Mouse (Mus musculus) frontal cortex, postnatal 36 days (tissue): ENCODE measurements around the gene Sipa1l1.
"Not testable (repeated sequence)": the region's sequence is repeated elsewhere in the genome, so short reads cannot be mapped to it uniquely, and the experiment has no call there.

Experiments
- DNase-seq, 2 experiments: peaks; one replicate each; pipeline ENCODE4 v3.0.0; 2022; ENCODE audit warnings: low spot score in 2 of 2

Sipa1l1 gene

DNA sequence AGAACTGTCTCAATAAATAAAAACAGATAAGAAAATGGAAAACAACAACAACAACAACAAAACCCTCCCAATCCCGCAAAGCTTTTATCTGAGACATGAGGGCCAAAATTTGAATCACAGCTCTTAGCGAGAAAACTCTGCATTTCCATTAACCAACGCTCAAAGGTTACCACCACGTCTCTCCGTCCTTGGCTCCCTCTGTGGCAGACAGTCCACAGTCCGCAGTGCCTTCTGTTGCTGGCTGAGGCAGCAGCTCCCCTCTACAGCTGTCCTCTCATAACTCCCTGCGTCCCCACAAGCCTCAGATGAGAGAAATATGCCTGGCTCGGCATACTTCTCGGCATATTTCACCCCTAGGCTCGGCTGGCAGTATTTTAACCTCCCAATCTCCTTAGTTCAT lies 306.9 kb downstream of the Sipa1l1 start:
- DNase-seq: no peak

DNA sequence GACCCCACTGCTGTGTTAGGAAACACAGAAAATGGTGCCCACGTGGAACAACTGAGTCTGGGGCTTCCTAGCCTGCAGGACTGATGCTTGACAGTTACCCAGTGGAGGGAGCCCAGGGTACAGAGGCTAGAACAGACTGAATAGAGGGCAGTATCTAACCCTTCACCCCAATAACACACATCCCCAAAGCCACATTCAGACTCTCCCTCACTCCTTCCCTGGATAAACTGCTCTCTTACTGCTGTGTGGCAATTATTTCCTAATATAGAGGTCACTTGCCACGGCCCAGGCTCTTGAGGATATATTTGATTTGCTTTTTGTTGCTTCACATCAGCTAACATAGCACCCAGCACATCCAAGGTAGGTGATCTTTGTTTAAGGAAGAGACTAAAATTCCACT lies 307.5 kb downstream of the Sipa1l1 start:
- no peak for DNase-seq

DNA sequence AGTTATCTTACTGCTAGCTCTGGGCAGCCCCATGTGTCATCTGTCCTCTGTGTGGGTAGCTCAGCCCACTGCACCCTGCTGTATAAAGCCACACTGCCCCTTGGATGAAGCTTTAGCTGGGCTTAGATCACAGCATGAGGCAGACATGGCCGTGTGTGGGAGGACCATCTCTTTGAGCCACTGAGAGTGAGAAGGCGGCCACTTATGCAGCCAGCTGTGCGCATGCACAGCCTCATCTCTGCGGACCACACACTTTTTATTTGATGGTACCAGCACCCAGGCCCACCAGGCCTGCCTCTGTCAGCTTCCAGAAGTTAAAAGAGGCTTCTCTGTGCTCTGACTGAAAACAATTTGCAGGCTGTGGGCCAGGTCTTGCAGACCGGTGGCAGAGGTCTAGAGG lies 308.7 kb downstream of the Sipa1l1 start:
- peak in 1 of 2 experiments; percentile 29 for DNase-seq

DNA sequence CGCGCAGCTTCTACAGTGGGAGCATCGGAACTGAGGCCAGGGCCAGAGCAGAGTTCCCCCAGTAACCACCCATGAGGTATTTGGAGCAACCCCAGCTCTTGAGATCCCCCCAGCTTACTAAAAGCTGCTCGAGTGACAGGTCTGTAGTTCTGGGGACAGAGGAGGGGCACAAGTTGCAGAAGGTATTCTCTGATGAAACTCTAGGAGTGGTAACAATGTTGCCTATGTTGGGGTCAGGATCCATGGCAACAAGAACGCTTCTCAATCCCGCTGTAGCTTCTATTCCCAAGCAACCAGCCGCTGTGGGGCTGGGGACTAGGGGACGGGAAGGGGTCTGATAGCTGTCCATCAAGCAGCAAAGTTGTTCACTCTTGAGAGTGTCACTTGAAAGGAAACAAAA lies 309.1 kb downstream of the Sipa1l1 start:
- no peak for DNase-seq

DNA sequence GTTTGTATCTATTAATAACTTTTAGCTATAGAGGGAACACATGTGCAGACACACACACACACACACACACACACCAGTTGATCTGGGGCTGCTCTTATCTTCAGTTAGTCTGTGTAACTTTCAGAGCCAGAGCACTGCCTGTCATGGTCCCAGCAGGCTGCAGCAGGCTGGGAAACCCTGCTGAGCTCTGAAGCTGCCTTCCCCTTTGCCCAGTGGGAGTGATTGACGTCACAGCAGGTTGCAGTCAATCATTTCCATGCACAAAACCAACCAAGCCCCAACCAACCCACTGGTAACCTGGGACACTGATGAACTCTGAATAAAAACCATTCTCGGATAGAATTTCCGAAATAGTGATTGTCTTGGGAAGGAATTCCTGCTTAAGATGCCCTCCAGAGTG lies 310.3 kb downstream of the Sipa1l1 start:
- no peak for DNase-seq

DNA sequence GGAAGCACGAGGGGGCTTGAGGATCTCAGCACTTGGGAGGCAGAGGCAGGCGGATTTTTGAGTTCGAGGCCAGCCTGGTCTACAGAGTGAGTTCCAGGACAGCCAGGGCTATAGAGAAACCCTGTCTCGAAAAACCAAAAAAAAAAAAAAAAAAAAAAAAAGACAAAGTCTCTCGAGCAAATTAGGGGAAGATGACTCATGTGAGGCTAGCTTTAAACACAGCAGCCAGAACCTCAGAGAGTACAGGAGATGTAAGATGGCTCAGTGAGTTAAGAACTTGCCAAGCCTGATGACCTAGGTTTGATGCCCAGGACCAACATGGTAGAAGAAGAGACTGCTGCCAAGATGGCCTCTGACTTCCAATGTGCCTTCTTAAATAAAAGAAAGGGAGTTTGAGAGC lies 311.3 kb downstream of the Sipa1l1 start:
- not testable (repeated sequence) for DNase-seq

DNA sequence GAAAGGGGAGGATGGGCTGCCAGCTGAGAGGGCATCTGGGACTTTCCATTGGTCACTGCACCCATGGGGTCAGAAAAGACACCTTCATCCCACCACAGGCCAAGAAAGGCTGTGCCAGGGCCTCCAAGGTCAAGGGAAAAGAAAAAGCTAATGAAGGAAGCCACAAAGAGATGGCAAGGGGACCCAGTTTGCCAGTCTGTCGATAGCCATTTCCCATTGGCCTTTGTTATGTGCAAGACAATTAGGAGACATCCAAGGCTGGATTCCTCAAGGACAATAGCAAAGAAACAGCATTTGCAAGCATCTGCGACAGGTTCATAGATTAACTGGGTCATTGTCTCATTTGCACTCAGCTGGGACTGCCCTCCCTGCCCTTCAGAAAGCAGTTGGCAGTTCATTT lies 316.3 kb downstream of the Sipa1l1 start:
- DNase-seq: no peak

DNA sequence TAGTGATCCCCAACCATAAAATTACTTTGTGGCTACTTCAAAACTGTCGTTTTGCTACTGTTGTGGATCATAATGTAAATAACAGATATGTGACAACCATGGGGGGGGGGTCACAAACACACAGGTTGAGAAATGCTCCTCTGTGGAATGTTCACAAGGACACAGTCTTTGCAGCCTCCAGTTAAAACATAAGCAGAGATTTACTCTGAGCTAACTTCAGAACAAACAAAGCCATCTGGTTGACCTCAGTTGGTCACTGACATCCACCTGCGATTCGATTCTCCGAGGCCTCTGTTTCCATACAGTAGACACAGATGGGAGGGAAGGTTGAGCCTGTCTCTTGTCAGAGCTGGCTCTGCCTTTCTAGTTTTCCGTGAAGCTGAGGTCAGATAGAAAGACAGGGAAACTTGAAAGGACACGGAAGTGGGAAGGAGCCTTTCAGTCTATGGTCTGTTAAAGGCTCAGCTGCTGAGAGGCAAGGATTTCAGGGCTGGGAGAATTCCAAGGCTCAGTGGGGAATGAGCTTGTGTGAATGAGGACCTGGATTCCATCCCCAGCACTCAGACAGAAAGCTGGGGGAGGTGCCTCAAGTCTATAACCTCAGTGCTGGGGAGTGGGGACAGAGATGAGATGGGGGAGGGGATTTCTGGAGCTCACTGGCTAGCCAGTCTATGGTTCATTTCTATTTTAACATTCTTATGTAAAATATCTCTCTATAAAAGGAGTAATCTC lies 317.9 kb downstream of the Sipa1l1 start:
- no peak for DNase-seq

DNA sequence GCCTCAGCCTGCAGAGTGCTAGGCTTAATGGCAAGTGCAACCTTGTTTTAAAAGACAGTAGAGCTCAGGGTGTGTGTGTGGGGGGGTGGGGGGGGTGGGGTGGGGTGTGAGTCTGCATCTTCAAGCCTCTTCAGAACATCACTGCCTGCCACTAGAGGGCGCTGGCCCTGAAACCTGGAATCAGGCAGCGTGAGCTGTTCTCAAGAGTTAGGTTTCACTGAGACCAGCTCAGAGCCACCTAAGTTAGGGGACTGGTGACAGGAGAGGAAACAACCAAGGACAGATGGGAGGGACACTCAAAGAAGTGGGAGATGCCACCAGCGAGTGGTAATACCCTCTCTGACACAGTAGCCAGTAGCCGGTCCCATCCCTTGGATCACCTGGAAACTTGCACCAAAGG lies 320.0 kb downstream of the Sipa1l1 start:
- peak in 1 of 2 experiments; percentile 26 for DNase-seq

DNA sequence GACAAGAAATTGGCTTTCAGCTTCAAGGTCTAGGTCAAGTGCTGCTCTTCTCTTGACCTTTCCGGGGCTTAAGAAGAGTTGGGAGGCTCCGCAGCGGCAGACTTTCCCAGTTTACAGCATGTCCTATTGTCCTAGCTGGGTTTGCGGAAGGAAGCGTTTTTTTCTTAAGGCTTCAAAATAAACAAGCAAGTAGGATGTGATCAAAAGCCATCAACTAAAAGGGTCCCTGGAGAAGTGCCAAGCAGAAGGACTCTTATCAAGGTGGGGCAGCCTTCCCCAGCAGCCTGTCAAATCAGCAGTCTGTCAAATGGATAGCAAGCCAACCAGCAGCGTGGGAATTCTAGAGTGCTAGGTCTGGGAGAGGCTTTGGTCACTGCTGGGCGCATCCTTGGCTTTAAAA lies 320.5 kb downstream of the Sipa1l1 start:
- no peak for DNase-seq

DNA sequence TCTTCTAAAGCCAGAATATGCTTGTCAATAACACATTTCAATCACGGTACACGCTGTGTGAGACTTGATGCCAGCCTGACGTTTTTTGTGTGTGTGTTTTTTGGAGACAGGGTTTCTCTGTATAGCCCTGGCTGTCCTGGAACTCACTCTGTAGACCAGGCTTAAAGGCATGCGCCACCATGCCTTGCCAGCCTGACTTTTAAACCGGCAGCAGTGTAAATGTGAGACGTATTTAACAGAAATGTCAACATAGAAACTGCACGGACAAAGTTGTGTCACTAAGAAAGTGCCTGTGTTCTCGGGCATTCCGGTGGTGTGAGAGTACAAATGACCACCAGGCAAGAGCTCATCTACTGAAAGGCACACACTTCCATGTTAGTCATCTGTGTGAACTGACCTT lies 323.3 kb downstream of the Sipa1l1 start:
- DNase-seq: no peak

DNA sequence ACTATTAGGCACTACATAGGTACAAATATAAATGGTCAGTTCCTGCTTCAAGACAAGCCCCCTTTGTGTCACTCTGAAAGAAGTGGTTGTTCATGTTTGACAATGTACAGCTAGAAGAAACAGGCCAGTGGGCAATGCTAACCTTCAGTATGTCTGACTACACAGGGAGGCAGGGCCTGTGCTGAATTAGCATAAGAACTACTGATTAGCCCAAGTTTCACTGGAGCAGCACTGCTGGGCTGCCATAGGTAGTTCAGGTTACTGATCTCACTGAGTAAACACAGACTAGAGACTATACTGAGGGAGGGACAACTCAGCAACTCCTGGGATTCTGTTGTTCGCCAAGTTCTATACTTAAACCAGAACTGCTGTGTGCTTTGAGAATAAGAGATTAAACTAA lies 324.1 kb downstream of the Sipa1l1 start:
- DNase-seq: not testable (repeated sequence)

DNA sequence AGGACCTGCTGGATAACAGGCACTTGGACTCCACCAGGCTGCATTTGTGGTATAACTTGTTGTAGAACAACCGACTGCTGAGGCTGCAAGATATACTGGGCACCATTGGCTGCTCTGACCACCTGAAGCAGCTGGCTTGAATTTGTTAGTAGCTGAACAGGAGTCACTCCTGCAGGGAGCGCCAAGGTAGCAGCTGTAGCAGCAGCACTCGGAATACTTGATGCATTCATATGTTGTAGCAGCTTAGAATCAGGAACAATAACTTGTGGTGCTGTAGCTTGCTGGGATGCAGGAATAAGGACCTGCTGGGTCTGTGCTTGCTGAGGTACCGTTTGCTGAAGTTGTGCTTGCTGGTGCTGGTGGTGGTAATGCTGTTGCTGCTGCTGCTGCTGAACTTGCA lies 326.8 kb downstream of the Sipa1l1 start:
- DNase-seq: no peak

DNA sequence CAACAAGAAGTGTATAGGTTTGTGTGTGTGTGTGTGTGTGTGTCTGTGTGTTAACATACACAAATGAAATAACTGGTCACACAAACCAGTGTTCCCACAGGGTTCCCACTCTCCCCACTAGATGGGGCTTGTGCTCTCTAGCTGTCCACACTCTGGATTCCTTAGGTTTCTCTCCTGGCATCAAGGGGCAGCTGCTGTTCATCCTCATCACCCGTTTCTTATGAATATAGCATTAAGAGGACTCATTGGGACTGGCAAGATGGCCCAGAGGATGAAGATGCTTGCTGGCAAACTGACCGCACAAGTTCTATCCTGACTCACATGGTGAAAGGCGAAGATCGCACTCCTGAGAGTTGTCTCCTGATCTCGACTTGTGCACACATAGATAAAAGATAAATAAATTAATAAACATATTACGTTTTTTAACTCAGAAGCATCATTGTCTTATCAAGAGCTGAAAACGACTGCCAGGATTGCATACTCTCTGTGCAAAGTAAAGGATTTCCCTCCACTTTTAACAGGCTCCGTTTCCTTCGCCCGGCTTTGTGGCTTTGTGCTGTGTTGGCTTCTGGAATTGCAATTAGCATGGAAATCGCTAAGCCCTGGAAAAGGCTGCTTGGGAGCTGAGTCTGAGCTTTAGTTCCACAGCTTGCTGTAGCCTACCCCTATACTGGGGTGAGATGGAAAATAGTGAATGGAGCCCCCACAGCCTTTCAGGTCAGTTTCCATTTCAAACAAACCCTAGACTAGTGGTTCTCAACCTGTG lies 328.9 kb downstream of the Sipa1l1 start:
- peak; percentile 70 to 81 for DNase-seq

DNA sequence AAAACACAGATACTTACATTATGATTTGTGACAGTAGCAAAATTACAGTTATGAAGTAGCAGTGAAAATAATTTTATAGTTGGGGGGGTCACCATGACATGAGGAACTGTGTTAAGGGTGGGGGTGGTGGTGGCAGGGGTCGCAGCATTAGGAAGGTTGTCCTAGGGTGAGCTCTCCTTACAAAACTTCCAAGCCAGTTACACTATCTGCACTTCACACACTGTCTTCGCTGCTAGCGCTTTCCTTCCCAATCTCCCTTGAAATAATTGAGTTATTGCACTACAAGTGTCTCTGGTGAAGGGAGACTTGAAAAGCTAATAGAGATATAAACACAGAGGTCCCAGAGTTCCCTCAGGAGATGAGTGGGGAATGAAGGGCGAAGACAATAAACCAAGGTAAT lies 329.6 kb downstream of the Sipa1l1 start:
- no peak for DNase-seq

DNA sequence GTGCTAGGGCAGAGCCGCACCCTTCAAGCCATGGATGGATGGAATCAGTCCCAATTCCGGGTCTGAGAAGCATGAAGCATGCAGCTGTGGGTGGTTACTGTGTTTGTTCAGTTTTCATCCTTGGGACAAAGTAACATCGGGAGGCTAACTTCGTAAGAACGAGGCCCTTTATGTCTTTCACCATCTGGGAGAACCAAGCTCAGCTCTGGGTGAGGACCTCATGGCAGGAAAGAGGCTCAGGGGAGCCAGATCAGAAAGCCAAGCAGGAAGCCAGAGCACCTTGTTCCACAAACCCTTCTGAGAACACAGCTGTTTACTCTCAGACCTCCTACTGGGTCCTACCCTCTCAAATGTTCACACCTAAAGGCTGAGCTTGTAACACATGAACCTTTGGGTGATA lies 330.6 kb downstream of the Sipa1l1 start:
- no peak for DNase-seq
